Mouse (Mus musculus) midbrain, embryonic 12.5 days (tissue): ENCODE data around the gene Itsn1. TPM values are rescaled to one million over a fixed set of nuclear protein-coding genes. Genes with fewer than 3 reads are reported as not detected.

Experiments used
- ATAC-seq: fragments of 200-750 bp; cut with Nextera tagmentation; 2 replicates; pipeline ENCODE4 v1.8.0; 2017; ENCODE audit warnings: low read depth, moderate TSS enrichment, moderate library complexity; ENCODE audit not compliant: low FRiP score
- H3K27ac ChIP-seq: fragments of 300-500 bp; sonication (generic); replicated peaks from 2 replicates; pipeline ENCODE4 v1.5.1; 2016; ENCODE audit warnings: mild to moderate bottlenecking
- H3K27me3 ChIP-seq: fragments of 300-500 bp; sonication (generic); 2 replicates; pipeline ENCODE4 v1.6.1; 2016; ENCODE audit warnings: mild to moderate bottlenecking
- H3K36me3 ChIP-seq: fragments of 300-500 bp; sonication (generic); 2 replicates; pipeline ENCODE4 v1.6.1; 2016
- H3K4me1 ChIP-seq: fragments of 300-500 bp; sonication (generic); 2 replicates; pipeline ENCODE4 v1.6.1; 2016
- H3K4me2 ChIP-seq: fragments of 300-500 bp; sonication (generic); replicated peaks from 2 replicates; pipeline ENCODE4 v1.6.1; 2016; ENCODE audit warnings: mild to moderate bottlenecking, moderate library complexity
- H3K4me3 ChIP-seq: fragments of 300-500 bp; sonication (generic); 2 replicates; pipeline ENCODE4 v1.5.1; 2016; ENCODE audit warnings: mild to moderate bottlenecking
- H3K9ac ChIP-seq: fragments of 300-500 bp; sonication (generic); replicated peaks from 2 replicates; pipeline ENCODE4 v1.6.1; 2016; ENCODE audit warnings: mild to moderate bottlenecking, moderate library complexity
- H3K9me3 ChIP-seq: fragments of 300-500 bp; sonication (generic); 2 replicates; pipeline ENCODE4 v1.6.1; 2016; ENCODE audit warnings: mild to moderate bottlenecking
- WGBS: fragments of 180-500 bp; shearing (Covaris S2); methylation state at CpG from one replicate; pipeline ENCODE4 v1.1.7; 2016; 5-methylcytosine and 5-hydroxymethylcytosine counted together
- polyA plus RNA-seq: library from polyadenylated mRNA; unstranded; fragments of >200 nt; fragmentation: Nextera tagmentation; extraction: Ambion mirVana; gene quantifications from 2 replicates; pipeline ENCODE4 v1.2.1, GENCODE M21; 2016

Gene Itsn1
- polyA plus RNA-seq, 1 experiment from 2014 or later: 75.4 TPM

GRCm38 (mm10) chr16:91772586-91772985, 43.5 kb downstream of the Itsn1 start:
- Histone ChIP-seq H3K9me3 (no peaks in the 10 kb centered on the region), H3K4me1 (peaks cover 31% of the 10 kb centered on the region), H3K4me3 (no peak overlapping the region), H3K4me2 (no peak overlapping the region), H3K9ac (no peak overlapping the region), H3K36me3 (no peaks in the 10 kb centered on the region), H3K27ac (no peak overlapping the region), H3K27me3 (no peaks in the 10 kb centered on the region)
- ATAC-seq: no peak
- WGBS: 78% methylated on average over 7 of the region's 7 CpGs

GRCm38 (mm10) chr16:91779576-91779975, 50.5 kb downstream of the Itsn1 start:
- H3K4me1 ChIP-seq: peaks cover 6% of the 10 kb centered on the region; the same call in 1 of the 2 replicates
- 82% methylated on average over 10 of the region's 10 CpGs for WGBS
- ATAC-seq: no peak
- no peak overlapping the region for H3K4me3 ChIP-seq
- H3K27ac ChIP-seq: no peak overlapping the region
- peaks cover 9% of the 10 kb centered on the region; the same call in 1 of the 2 replicates for H3K36me3 ChIP-seq
- H3K27me3 ChIP-seq: no peaks in the 10 kb centered on the region
- H3K9me3 ChIP-seq: no peaks in the 10 kb centered on the region
- no peak overlapping the region for H3K4me2 ChIP-seq
- H3K9ac ChIP-seq: no peak overlapping the region

GRCm38 (mm10) chr16:91780151-91780550, 51.1 kb downstream of the Itsn1 start:
- Histone ChIP-seq H3K27me3 (no peaks in the 10 kb centered on the region), H3K9ac (no peak overlapping the region), H3K9me3 (no peaks in the 10 kb centered on the region), H3K4me1 (peaks cover 6% of the 10 kb centered on the region; the same call in 1 of the 2 replicates), H3K4me3 (no peak overlapping the region), H3K4me2 (no peak overlapping the region), H3K36me3 (peaks cover 15% of the 10 kb centered on the region; the same call in 1 of the 2 replicates), H3K27ac (no peak overlapping the region)
- whole genome bisulfite sequencing: 95% methylated on average over 7 of the region's 7 CpGs
- ATAC-seq: no peak

GRCm38 (mm10) chr16:91780826-91781225, 51.7 kb downstream of the Itsn1 start:
- no peaks in the 10 kb centered on the region for H3K9me3 ChIP-seq
- ATAC-seq: no peak
- peaks cover 21% of the 10 kb centered on the region for H3K36me3 ChIP-seq
- H3K4me1 ChIP-seq: peaks cover 6% of the 10 kb centered on the region; the same call in 1 of the 2 replicates
- no peak overlapping the region for H3K4me3 ChIP-seq
- no peak overlapping the region for H3K27ac ChIP-seq
- no peak overlapping the region for H3K4me2 ChIP-seq
- no peak overlapping the region for H3K9ac ChIP-seq
- H3K27me3 ChIP-seq: no peaks in the 10 kb centered on the region
- 89% methylated on average over 3 of the region's 3 CpGs for WGBS

- H3K27ac ChIP-seq: no peak overlapping the region
- H3K4me3 ChIP-seq: no peak overlapping the region
- H3K4me2 ChIP-seq: no peak overlapping the region
- 88% methylated on average over 7 of the region's 7 CpGs for WGBS
- ATAC-seq: no peak
- no peaks in the 10 kb centered on the region for H3K27me3 ChIP-seq
- peaks cover 38% of the 10 kb centered on the region for H3K36me3 ChIP-seq
- H3K9ac ChIP-seq: no peak overlapping the region
- H3K4me1 ChIP-seq: peaks cover 6% of the 10 kb centered on the region; the same call in 1 of the 2 replicates
- no peaks in the 10 kb centered on the region for H3K9me3 ChIP-seq
Measured at GRCm38 (mm10) chr16:91783191-91783590, 54.1 kb downstream of the Itsn1 start.

- peaks cover 42% of the 10 kb centered on the region for H3K36me3 ChIP-seq
- no peaks in the 10 kb centered on the region for H3K27me3 ChIP-seq
- WGBS: 83% methylated on average over 6 of the region's 6 CpGs
Measured at GRCm38 (mm10) chr16:91784298-91784697, 55.2 kb downstream of the Itsn1 start.

GRCm38 (mm10) chr16:91786425-91786824, 57.3 kb downstream of the Itsn1 start:
- WGBS: 93% methylated on average over 10 of the region's 10 CpGs
- ATAC-seq: no peak
- Histone ChIP-seq H3K36me3 (peaks cover 51% of the 10 kb centered on the region), H3K4me1 (peaks cover 3% of the 10 kb centered on the region; the same call in 1 of the 2 replicates), H3K9ac (no peak overlapping the region), H3K27me3 (no peaks in the 10 kb centered on the region), H3K27ac (no peak overlapping the region), H3K9me3 (no peaks in the 10 kb centered on the region), H3K4me2 (no peak overlapping the region), H3K4me3 (no peak overlapping the region)

More at GRCm38 (mm10) chr16:91784298-91784697, 55.2 kb downstream of the Itsn1 start:
- peaks cover 6% of the 10 kb centered on the region; the same call in 1 of the 2 replicates for H3K4me1 ChIP-seq
- no peaks in the 10 kb centered on the region for H3K9me3 ChIP-seq
- no peak overlapping the region for H3K9ac ChIP-seq
- no peak overlapping the region for H3K4me2 ChIP-seq
- H3K27ac ChIP-seq: no peak overlapping the region
- no peak for ATAC-seq
- no peak overlapping the region for H3K4me3 ChIP-seq

- 90% methylated on average over 6 of the region's 6 CpGs for WGBS
- ATAC-seq: no peak
- no peak overlapping the region for H3K4me2 ChIP-seq
- no peaks in the 10 kb centered on the region for H3K9me3 ChIP-seq
- H3K4me3 ChIP-seq: no peak overlapping the region
- peaks cover 3% of the 10 kb centered on the region; the same call in 1 of the 2 replicates for H3K4me1 ChIP-seq
- H3K27me3 ChIP-seq: no peaks in the 10 kb centered on the region
- no peak overlapping the region for H3K9ac ChIP-seq
- H3K36me3 ChIP-seq: peaks cover 56% of the 10 kb centered on the region
- no peak overlapping the region for H3K27ac ChIP-seq
Measured at GRCm38 (mm10) chr16:91789728-91790127, 60.6 kb downstream of the Itsn1 start.

GRCm38 (mm10) chr16:91792477-91793196, 63.6 kb downstream of the Itsn1 start:
- Histone ChIP-seq H3K27me3 (no peaks in the 10 kb centered on the region), H3K4me3 (no peak overlapping the region), H3K27ac (no peak overlapping the region), H3K4me2 (no peak overlapping the region), H3K9me3 (no peaks in the 10 kb centered on the region), H3K4me1 (no peaks in the 10 kb centered on the region; the same call in 1 of the 2 replicates), H3K36me3 (peaks cover 50% of the 10 kb centered on the region), H3K9ac (no peak overlapping the region)
- 83% methylated on average over 8 of the region's 8 CpGs for WGBS
- no peak for ATAC-seq

- Histone ChIP-seq H3K36me3 (peaks cover 43% of the 10 kb centered on the region), H3K4me3 (no peak overlapping the region), H3K27ac (no peak overlapping the region), H3K4me1 (no peaks in the 10 kb centered on the region; the same call in 1 of the 2 replicates), H3K27me3 (no peaks in the 10 kb centered on the region), H3K4me2 (no peak overlapping the region), H3K9me3 (no peaks in the 10 kb centered on the region), H3K9ac (no peak overlapping the region)
- WGBS: 94% methylated on average over 13 of the region's 13 CpGs
- ATAC-seq: no peak
Measured at GRCm38 (mm10) chr16:91793507-91794278, 64.6 kb downstream of the Itsn1 start.

- no peak overlapping the region for H3K27ac ChIP-seq
- H3K9me3 ChIP-seq: no peaks in the 10 kb centered on the region
- H3K27me3 ChIP-seq: no peaks in the 10 kb centered on the region
- no peak overlapping the region for H3K4me2 ChIP-seq
- no peak overlapping the region for H3K4me3 ChIP-seq
- H3K36me3 ChIP-seq: peaks cover 42% of the 10 kb centered on the region
- no peak for ATAC-seq
- no peaks in the 10 kb centered on the region; the same call in 1 of the 2 replicates for H3K4me1 ChIP-seq
- H3K9ac ChIP-seq: no peak overlapping the region
- WGBS: 96% methylated on average over 7 of the region's 7 CpGs
Measured at GRCm38 (mm10) chr16:91794306-91794705, 65.2 kb downstream of the Itsn1 start.

- Histone ChIP-seq H3K27ac (no peak overlapping the region), H3K4me1 (no peaks in the 10 kb centered on the region; the same call in 1 of the 2 replicates), H3K9ac (no peak overlapping the region), H3K4me2 (no peak overlapping the region), H3K9me3 (no peaks in the 10 kb centered on the region), H3K27me3 (no peaks in the 10 kb centered on the region), H3K4me3 (no peak overlapping the region), H3K36me3 (peaks cover 39% of the 10 kb centered on the region)
- no peak for ATAC-seq
- WGBS: 95% methylated on average over 2 of the region's 2 CpGs
Measured at GRCm38 (mm10) chr16:91795044-91795443, 66.0 kb downstream of the Itsn1 start.
